Mouse (Mus musculus) ES-Bruce4 (cell line): ENCODE measurements around the gene Olfr281.
"Not testable (repeated sequence)": the region's sequence is repeated elsewhere in the genome, so short reads cannot be mapped to it uniquely, and the experiment has no call there.

ENCODE experiments used
- CTCF ChIP-seq: IDR thresholded peaks from one replicate; pipeline ENCODE4 v1.8.1; 2011; ENCODE audit warnings: low read depth, low read length
- EP300 ChIP-seq: IDR thresholded peaks from 2 replicates; pipeline ENCODE4 v1.6.1; 2011; ENCODE audit warnings: low read depth, low read length; ENCODE audit not compliant: insufficient read depth
- POLR2A ChIP-seq: IDR thresholded peaks from one replicate; pipeline ENCODE4 v1.8.1; 2011; ENCODE audit warnings: low read length; ENCODE audit not compliant: insufficient read depth

GRCm38 (mm10) chr15:98416802-98417201, 35.6 kb upstream of the Olfr281 start:
- TF ChIP-seq POLR2A, CTCF, EP300: not testable (repeated sequence)
